Mouse (Mus musculus): ENCODE measurements around the gene Gpx6. TPM values are rescaled to one million over a fixed set of nuclear protein-coding genes. Genes with fewer than 3 reads are reported as not detected.

The Gpx6 gene
- polyA plus RNA-seq (2015; fragmentation: Nextera tagmentation; extraction: Ambion mirVana) = not detected in 2 replicates

DNA sequence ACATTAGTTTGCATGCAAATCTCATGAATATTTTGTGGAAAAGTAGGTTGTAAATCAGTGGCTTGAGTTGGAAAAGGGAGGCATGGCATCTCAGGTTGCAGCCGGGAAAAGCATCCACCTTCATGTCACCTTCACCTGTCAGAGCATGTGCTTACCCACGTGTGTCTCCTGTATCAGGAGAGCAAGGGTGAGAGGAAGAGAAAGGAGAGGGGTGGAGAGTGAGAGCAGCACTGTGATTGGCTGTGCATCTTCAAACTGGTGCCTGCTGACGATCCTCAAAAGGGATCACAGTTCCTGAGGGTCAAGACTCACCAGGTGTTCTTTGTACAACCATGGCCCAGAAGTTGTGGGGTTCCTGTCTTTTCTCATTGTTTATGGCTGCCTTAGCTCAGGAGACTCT lies at the start of gene Gpx6:
Gene Gpx6 (plus strand): TSS at position 200 of the 400 bp plus-strand sequence.
- H3K36me3 ChIP-seq (ENCODE audit: control insufficient read depth, insufficient read depth) = no peaks in the 10 kb centered on the region
- no peaks in the 10 kb centered on the region for H3K27me3 ChIP-seq (replicated peaks; ENCODE audit: control insufficient read depth, insufficient read depth, low read length)
- no peak within 1 kb of the TSS for H3K4me3 ChIP-seq (replicated peaks; ENCODE audit: low read length)
- H3K9ac ChIP-seq (replicated peaks; ENCODE audit: low read depth, low read length) = no peak within 1 kb of the TSS
- ATAC-seq = no peak
- 17% methylated on average over 3 of the region's 3 CpGs for WGBS
- no peak within 1 kb of the TSS for H3K4me2 ChIP-seq (ENCODE audit: low read length)
- H3K27ac ChIP-seq (ENCODE audit: low read length) = no peak within 1 kb of the TSS
- no peaks in the 10 kb centered on the region for H3K9me3 ChIP-seq (ENCODE audit: control insufficient read depth, low read length)
- H3K4me1 ChIP-seq (replicated peaks; ENCODE audit: control insufficient read depth, insufficient read depth, low read length) = no peaks in the 10 kb centered on the region

DNA sequence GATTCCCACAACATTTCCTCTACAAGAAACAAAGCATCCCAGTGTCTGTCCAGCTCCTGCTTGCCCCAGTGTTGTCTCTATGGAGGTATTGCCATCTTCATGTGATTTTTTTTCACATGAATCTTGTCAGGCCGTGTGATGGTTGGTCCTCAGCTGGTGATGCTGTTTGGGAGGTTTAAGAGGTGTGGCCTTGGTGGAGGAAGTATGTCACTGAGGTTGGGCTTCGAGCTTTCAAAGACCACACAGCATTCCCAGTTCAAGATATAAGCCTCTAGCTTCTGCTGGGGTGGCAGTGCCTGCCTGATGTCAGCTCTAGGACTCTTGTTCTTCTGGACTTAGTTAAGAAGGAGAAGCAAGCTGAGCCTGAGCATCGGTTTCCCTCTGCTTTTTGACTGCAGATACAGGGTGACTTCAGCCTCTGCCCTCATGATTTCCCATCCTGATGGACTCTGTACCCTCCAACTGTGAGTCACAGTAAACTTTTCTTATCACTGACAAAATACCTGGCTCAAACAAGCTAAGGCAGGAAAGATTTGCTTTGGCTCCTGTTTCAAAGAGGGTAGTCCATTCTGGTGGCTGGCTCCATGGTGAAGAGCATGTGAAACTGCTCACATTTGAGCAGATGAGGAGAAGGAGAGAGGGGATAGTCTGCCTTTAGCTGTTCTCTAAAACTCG lies 49.0 kb upstream of the Gpx6 start:
- Histone ChIP-seq H3K27ac (ENCODE audit: low read length) (no peak overlapping the region), H3K36me3 (ENCODE audit: control insufficient read depth, insufficient read depth) (no peaks in the 10 kb centered on the region), H3K4me2 (ENCODE audit: low read length) (no peak overlapping the region), H3K9me3 (ENCODE audit: control insufficient read depth, low read length) (no peaks in the 10 kb centered on the region), H3K27me3 (replicated peaks; ENCODE audit: control insufficient read depth, insufficient read depth, low read length) (0 out of 2 replicates have a peak, but pooled peaks cover 3% of the 10 kb centered on the region), H3K9ac (replicated peaks; ENCODE audit: low read depth, low read length) (no peak overlapping the region), H3K4me3 (replicated peaks; ENCODE audit: low read length) (no peak overlapping the region), H3K4me1 (replicated peaks; ENCODE audit: control insufficient read depth, insufficient read depth, low read length) (peaks cover 14% of the 10 kb centered on the region)
- no peak for ATAC-seq
- WGBS = 77% methylated on average over 4 of the region's 4 CpGs

DNA sequence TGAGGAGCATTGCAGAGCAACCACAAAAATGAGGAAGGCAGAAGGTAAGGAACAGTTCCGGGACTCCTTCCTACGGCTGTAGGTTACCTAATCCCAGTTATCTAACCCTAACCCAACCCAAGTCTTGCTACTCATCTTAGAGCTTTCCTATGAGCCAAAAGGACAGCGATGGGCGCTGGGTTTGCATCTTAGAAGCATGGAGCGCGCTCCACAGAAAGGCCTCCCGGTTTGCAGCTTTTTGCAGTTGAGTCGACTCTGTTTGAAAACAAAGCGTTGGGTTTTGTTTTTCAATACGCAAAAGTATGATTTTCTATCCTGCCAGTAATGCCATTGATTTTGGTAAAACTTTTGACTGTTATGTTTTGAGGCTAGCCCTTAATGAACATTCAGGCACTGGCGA lies 48.0 kb upstream of the Gpx6 start:
- 4% methylated on average over 11 of the region's 11 CpGs for WGBS
- H3K36me3 ChIP-seq (ENCODE audit: control insufficient read depth, insufficient read depth) = no peaks in the 10 kb centered on the region
- no peaks in the 10 kb centered on the region for H3K9me3 ChIP-seq (ENCODE audit: control insufficient read depth, low read length)
- peaks cover 3% of the 10 kb centered on the region; the same call in 1 of the 2 replicates for H3K27me3 ChIP-seq (replicated peaks; ENCODE audit: control insufficient read depth, insufficient read depth, low read length)
- peak overlapping the region; percentile 47 for H3K4me2 ChIP-seq (ENCODE audit: low read length)
- no peak overlapping the region for H3K9ac ChIP-seq (replicated peaks; ENCODE audit: low read depth, low read length)
- H3K27ac ChIP-seq (ENCODE audit: low read length) = no peak overlapping the region
- H3K4me1 ChIP-seq (replicated peaks; ENCODE audit: control insufficient read depth, insufficient read depth, low read length) = peaks cover 14% of the 10 kb centered on the region
- peak overlapping the region; percentile 39 for H3K4me3 ChIP-seq (replicated peaks; ENCODE audit: low read length)
- no peak for ATAC-seq

DNA sequence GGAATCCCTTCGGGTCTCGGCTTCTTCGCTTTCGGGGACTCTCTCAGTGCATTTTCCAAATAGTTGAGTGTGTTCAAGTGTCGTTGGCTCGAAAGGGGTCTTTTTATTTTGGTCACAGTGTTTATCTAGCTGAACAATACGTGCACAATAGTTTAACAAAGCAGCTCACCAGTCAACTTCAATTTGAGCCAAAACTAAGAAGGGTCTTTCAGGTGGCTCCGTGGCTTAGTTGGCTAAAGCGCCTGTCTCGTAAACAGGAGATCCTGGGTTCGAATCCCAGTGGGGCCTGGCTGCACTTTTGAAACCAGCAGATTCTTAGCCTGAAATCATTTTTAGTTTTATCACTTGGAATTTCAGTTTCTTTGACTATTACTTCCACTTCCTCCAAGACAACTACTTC lies 47.6 kb upstream of the Gpx6 start:
- Histone ChIP-seq H3K27me3 (replicated peaks; ENCODE audit: control insufficient read depth, insufficient read depth, low read length) (peaks cover 3% of the 10 kb centered on the region), H3K27ac (ENCODE audit: low read length) (no peak overlapping the region), H3K9ac (replicated peaks; ENCODE audit: low read depth, low read length) (no peak overlapping the region), H3K9me3 (ENCODE audit: control insufficient read depth, low read length) (no peaks in the 10 kb centered on the region), H3K4me3 (replicated peaks; ENCODE audit: low read length) (peak overlapping the region; percentile 39), H3K4me1 (replicated peaks; ENCODE audit: control insufficient read depth, insufficient read depth, low read length) (peaks cover 14% of the 10 kb centered on the region), H3K4me2 (ENCODE audit: low read length) (peak overlapping the region; percentile 47), H3K36me3 (ENCODE audit: control insufficient read depth, insufficient read depth) (no peaks in the 10 kb centered on the region)
- no peak for ATAC-seq
- 2% methylated on average over 11 of the region's 11 CpGs for WGBS

DNA sequence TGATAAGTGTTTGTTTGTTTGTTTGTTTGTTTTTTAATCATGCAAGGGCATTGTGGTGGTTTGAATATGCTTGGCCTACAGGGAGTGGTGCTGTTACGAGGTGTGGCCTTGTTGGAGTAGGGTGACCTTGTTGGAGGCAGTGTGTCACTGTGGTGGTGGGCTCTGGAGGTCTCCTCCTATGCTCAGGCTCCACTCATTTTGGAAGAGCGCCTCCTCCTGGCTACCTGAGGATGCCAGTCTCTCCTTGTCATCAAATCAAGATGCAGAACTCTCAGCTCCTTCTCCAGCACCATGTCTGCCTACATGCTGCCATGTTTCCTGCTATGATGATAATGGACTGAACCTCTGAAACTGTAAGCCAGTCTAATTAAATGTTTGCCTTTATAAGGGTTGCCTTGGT lies 46.2 kb upstream of the Gpx6 start:
- no peak for ATAC-seq
- Histone ChIP-seq H3K36me3 (ENCODE audit: control insufficient read depth, insufficient read depth) (no peaks in the 10 kb centered on the region), H3K4me1 (replicated peaks; ENCODE audit: control insufficient read depth, insufficient read depth, low read length) (peaks cover 10% of the 10 kb centered on the region), H3K9me3 (ENCODE audit: control insufficient read depth, low read length) (no peaks in the 10 kb centered on the region), H3K4me3 (replicated peaks; ENCODE audit: low read length) (no peak overlapping the region), H3K4me2 (ENCODE audit: low read length) (no peak overlapping the region), H3K27me3 (replicated peaks; ENCODE audit: control insufficient read depth, insufficient read depth, low read length) (peaks cover 3% of the 10 kb centered on the region), H3K27ac (ENCODE audit: low read length) (no peak overlapping the region), H3K9ac (replicated peaks; ENCODE audit: low read depth, low read length) (no peak overlapping the region)
- 59% methylated on average over 2 of the region's 2 CpGs for WGBS

DNA sequence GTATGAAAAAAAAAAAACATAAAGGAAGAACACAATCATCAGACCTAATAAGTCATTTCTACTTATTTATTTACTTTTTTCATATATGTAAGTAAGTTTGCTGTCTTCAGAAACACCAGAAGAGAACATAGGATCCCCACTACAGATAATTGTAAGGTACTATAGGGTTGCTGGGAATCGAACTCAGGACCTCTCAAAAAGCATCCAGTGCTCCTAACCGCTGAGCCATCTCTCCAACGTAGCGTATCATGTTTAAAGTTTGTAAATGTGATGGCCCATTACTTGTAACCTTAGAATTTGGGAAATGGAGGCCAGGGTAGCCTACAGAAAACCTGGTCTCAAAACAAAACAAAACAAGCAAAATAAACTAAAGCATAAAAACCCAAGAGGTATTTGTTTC lies 44.4 kb upstream of the Gpx6 start:
- peaks cover 3% of the 10 kb centered on the region for H3K27me3 ChIP-seq (replicated peaks; ENCODE audit: control insufficient read depth, insufficient read depth, low read length)
- 16% methylated on average over 4 of the region's 4 CpGs for WGBS
- H3K4me3 ChIP-seq (replicated peaks; ENCODE audit: low read length) = no peak overlapping the region; the same call in 1 of the 2 replicates
- no peak overlapping the region for H3K9ac ChIP-seq (replicated peaks; ENCODE audit: low read depth, low read length)
- H3K27ac ChIP-seq (ENCODE audit: low read length) = no peak overlapping the region
- 0 out of 2 replicates have a peak overlapping the region, but pooled peaks have one; percentile 24 for H3K4me2 ChIP-seq (ENCODE audit: low read length)
- no peaks in the 10 kb centered on the region for H3K36me3 ChIP-seq (ENCODE audit: control insufficient read depth, insufficient read depth)
- peaks cover 10% of the 10 kb centered on the region for H3K4me1 ChIP-seq (replicated peaks; ENCODE audit: control insufficient read depth, insufficient read depth, low read length)
- H3K9me3 ChIP-seq (ENCODE audit: control insufficient read depth, low read length) = no peaks in the 10 kb centered on the region
- no peak for ATAC-seq

DNA sequence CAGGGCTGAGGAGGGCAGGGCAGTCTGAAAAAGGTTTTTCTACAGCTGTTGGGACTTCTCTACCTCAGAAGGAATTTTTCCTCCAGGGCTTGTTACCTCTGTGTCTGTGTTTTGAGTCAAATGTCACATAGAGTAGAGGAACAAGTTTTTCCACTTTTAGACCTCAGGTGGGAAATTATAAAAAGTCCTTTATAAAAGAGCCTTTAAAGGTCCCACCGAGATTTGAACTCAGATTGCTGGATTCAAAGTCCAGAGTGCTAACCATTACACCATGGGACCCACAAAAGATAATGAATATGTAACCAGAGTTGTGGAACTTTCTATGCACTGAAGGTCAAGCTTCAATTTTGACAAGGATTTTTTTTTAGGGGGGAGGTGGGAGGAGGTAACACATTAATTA lies 43.7 kb upstream of the Gpx6 start:
- no peak overlapping the region for H3K27ac ChIP-seq (ENCODE audit: low read length)
- ATAC-seq = no peak
- H3K9me3 ChIP-seq (ENCODE audit: control insufficient read depth, low read length) = no peaks in the 10 kb centered on the region
- H3K4me2 ChIP-seq (ENCODE audit: low read length) = 0 out of 2 replicates have a peak overlapping the region, but pooled peaks have one; percentile 24
- no peaks in the 10 kb centered on the region for H3K36me3 ChIP-seq (ENCODE audit: control insufficient read depth, insufficient read depth)
- H3K4me1 ChIP-seq (replicated peaks; ENCODE audit: control insufficient read depth, insufficient read depth, low read length) = peaks cover 10% of the 10 kb centered on the region
- no peak overlapping the region for H3K9ac ChIP-seq (replicated peaks; ENCODE audit: low read depth, low read length)
- H3K27me3 ChIP-seq (replicated peaks; ENCODE audit: control insufficient read depth, insufficient read depth, low read length) = peaks cover 6% of the 10 kb centered on the region
- no peak overlapping the region for H3K4me3 ChIP-seq (replicated peaks; ENCODE audit: low read length)
- WGBS = 3% methylated on average over 1 of the region's 1 CpGs

DNA sequence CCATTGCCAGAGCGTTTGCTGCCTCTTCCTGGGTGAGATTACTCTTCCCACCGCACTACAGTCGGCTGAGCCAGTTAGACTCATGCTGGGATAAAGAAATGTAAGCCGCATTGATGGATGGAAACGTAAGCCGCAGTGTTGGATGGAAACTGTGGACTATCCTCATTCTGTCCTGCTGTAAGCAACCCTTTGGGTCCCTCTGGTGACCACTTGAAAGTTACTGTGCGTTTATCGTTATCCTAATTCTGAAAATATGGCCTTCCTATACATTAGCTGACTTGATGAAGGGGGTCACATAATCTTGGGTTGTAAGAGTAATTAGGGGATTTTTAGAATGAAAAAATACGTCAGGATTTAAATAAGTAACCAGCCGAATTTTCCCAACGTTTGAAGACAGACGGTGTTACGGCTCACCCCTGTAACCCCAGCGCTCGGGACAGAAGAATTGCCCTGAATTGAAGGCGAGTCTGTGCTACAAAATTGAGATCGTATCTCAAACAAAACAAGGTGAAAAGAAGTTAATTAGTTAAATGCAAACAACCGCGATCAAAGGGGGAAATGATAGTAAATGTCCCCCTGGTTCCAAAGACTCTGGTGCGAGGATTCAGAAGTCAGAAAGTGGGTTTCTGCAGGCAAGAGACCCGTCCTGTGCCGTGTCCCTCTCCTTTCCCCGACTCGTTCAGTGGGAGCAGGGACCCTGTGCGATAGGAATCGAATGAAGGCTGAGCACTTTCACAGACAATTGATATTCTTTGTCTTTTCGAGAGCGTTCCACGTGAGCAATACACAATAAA lies 36.7 kb upstream of the Gpx6 start:
- no peaks in the 10 kb centered on the region for H3K9me3 ChIP-seq (ENCODE audit: control insufficient read depth, low read length)
- peaks cover 6% of the 10 kb centered on the region; the same call in 1 of the 2 replicates for H3K4me1 ChIP-seq (replicated peaks; ENCODE audit: control insufficient read depth, insufficient read depth, low read length)
- H3K9ac ChIP-seq (replicated peaks; ENCODE audit: low read depth, low read length) = peak overlapping the region; percentile 67
- H3K4me2 ChIP-seq (ENCODE audit: low read length) = peak overlapping the region; percentile 67
- peak; percentile 75 for ATAC-seq
- WGBS = 0% methylated on average over 29 of the region's 29 CpGs
- H3K4me3 ChIP-seq (replicated peaks; ENCODE audit: low read length) = peak overlapping the region; percentile 63
- peaks cover 5% of the 10 kb centered on the region; the same call in 1 of the 2 replicates for H3K27me3 ChIP-seq (replicated peaks; ENCODE audit: control insufficient read depth, insufficient read depth, low read length)
- H3K27ac ChIP-seq (ENCODE audit: low read length) = peak overlapping the region; percentile 48; the same call in 1 of the 2 replicates
- no peaks in the 10 kb centered on the region for H3K36me3 ChIP-seq (ENCODE audit: control insufficient read depth, insufficient read depth)

DNA sequence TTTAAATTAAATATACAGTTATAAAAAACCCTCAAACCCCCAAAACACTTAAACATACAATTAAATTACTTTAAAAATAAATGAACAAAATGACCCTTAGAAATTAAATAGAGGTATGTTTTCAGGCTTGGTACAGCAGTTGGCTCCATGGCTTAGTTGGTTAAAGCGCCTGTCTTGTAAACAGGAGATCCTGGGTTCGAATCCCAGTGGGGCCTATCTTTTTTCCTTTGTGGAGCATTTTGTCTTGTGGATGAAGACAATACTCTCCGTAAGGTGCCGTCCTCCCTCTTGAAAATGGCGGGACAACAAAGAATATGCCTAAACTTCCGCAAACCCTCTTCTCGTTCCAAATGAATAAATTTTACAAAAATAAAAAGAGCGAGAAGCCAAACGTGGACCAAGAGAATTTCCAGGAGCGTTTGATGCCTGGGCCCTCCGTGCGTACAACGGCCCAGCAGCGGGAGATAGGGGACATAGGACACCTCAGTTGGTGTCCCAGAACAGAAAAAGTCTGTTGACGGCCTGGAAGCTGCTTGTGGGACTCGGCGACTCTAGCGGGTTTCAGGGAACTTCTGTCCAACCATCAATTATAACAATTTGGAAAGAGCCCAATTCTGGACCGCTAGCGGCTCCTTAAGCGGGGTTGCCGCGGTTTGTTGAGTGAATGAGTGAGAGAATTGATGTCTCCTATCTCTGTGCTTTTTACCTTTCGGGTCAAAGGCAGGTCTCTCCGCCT lies 35.9 kb upstream of the Gpx6 start:
- Histone ChIP-seq H3K4me2 (ENCODE audit: low read length) (peak overlapping the region; percentile 67), H3K36me3 (ENCODE audit: control insufficient read depth, insufficient read depth) (no peaks in the 10 kb centered on the region), H3K27me3 (replicated peaks; ENCODE audit: control insufficient read depth, insufficient read depth, low read length) (peaks cover 5% of the 10 kb centered on the region; the same call in 1 of the 2 replicates), H3K9ac (replicated peaks; ENCODE audit: low read depth, low read length) (peak overlapping the region; percentile 67), H3K4me3 (replicated peaks; ENCODE audit: low read length) (peak overlapping the region; percentile 63), H3K4me1 (replicated peaks; ENCODE audit: control insufficient read depth, insufficient read depth, low read length) (peaks cover 6% of the 10 kb centered on the region; the same call in 1 of the 2 replicates), H3K27ac (ENCODE audit: low read length) (peak overlapping the region; percentile 13; the same call in 1 of the 2 replicates), H3K9me3 (ENCODE audit: control insufficient read depth, low read length) (no peaks in the 10 kb centered on the region)
- ATAC-seq = peak; percentile 84
- under 1% methylated on average over 25 of the region's 25 CpGs for WGBS

Measured in forebrain, embryonic 16.5 days (tissue).